In genomic region chr19:9955438-9955837, GRCm38 (mm10) we compare ENCODE assay signal across 13 mouse cellular contexts. TPM values are rescaled to one million over a fixed set of nuclear protein-coding genes. Genes with fewer than 3 reads are reported as not detected.
A peak's percentile ranks its signal among the peaks of the same experiment; 100 is the strongest.
DNase-seq lines count a peak whose midpoint lies in the region; ATAC-seq and TF ChIP-seq lines count a peak whose summit lies in the region.
"Had no signal": no experiment of that assay in that cellular context is flagged by ENCODE, and none has a peak within 500 bp of the region (broad histone marks: within the 10 kb centered on the region; RNA-seq: fewer than 3 reads in every experiment).

No protein-coding gene starts in this region.

- peak overlapping the region; percentile 27; the same call in 1 of the 2 replicates for H3K9ac ChIP-seq in heart, embryonic 16.5 days (ENCODE audit: low read length)
- no peak overlapping the region for H3K9ac ChIP-seq in midbrain, embryonic 11.5 days (ENCODE audit: low read length)
- no peak overlapping the region for H3K9ac ChIP-seq in midbrain, embryonic 16.5 days (ENCODE audit: low read depth, low read length)
- no peak overlapping the region for H3K9ac ChIP-seq in intestine, postnatal 0 days (ENCODE audit: low read depth, low read length)
- peak overlapping the region; percentile 70; the same call in 1 of the 2 replicates for H3K9ac ChIP-seq in stomach, embryonic 16.5 days (ENCODE audit: low read length)

- H3K27ac ChIP-seq in heart, embryonic 16.5 days (ENCODE audit: low read length) = peak overlapping the region; percentile 79
- no peak overlapping the region for H3K27ac ChIP-seq in midbrain, embryonic 11.5 days (ENCODE audit: low read depth, low read length)
- no peak overlapping the region for H3K27ac ChIP-seq in midbrain, embryonic 16.5 days (ENCODE audit: low read length)
- peak overlapping the region; percentile 90; the same call in 1 of the 2 replicates for H3K27ac ChIP-seq in intestine, postnatal 0 days (ENCODE audit: low read depth, low read length)
- H3K27ac ChIP-seq in stomach, embryonic 16.5 days (ENCODE audit: low read length) = peak overlapping the region; percentile 98

- H3K4me2 ChIP-seq in heart, embryonic 16.5 days (ENCODE audit: low read depth, low read length) = peak overlapping the region; percentile 5; the same call in 1 of the 2 replicates
- H3K4me2 ChIP-seq in midbrain, embryonic 11.5 days = no peak overlapping the region
- no peak overlapping the region for H3K4me2 ChIP-seq in midbrain, embryonic 16.5 days (ENCODE audit: low read length)
- H3K4me2 ChIP-seq in intestine, postnatal 0 days (replicated peaks; ENCODE audit: low read depth) = no peak overlapping the region
- H3K4me2 ChIP-seq in stomach, embryonic 16.5 days (ENCODE audit: low read depth, low read length) = no peak overlapping the region; the same call in 1 of the 2 replicates

- no peak overlapping the region for H3K4me3 ChIP-seq in heart, embryonic 16.5 days (ENCODE audit: low read length)
- H3K4me3 ChIP-seq in midbrain, embryonic 11.5 days (ENCODE audit: low read depth, low read length) = no peak overlapping the region
- no peak overlapping the region for H3K4me3 ChIP-seq in midbrain, embryonic 16.5 days (ENCODE audit: low read depth, low read length)
- no peak overlapping the region for H3K4me3 ChIP-seq in intestine, postnatal 0 days (ENCODE audit: low read depth, low read length)
- H3K4me3 ChIP-seq in stomach, embryonic 16.5 days (replicated peaks; ENCODE audit: low read length) = no peak overlapping the region

- no peak for DNase-seq in heart, postnatal 36 days
- DNase-seq in midbrain, embryonic 11.5 days (ENCODE audit: low spot score, missing footprints) = peak; percentile 33
- DNase-seq in urinary bladder, postnatal 4 days (ENCODE audit: low spot score in 2 of 2) = no peak
- DNase-seq in adrenal gland, postnatal 25 days = no peak
- DNase-seq: cerebellum, adult 11-12 months; kidney, adult 8-10 months; midbrain, embryonic 14.5 days; thymus, postnatal 25 days had no signal

- no peak for TF ChIP-seq CTCF in intestine, postnatal 0 days (IDR thresholded peaks at IDR 0.05; ENCODE audit: low read depth)

- H3K9me3 ChIP-seq in heart, embryonic 16.5 days (replicated peaks; ENCODE audit: control insufficient read depth, low read length) = peaks cover 3% of the 10 kb centered on the region; the same call in 1 of the 2 replicates
- H3K9me3 ChIP-seq in midbrain, embryonic 11.5 days (ENCODE audit: control insufficient read depth, low read length) = no peaks in the 10 kb centered on the region
- no peaks in the 10 kb centered on the region for H3K9me3 ChIP-seq in midbrain, embryonic 16.5 days (replicated peaks; ENCODE audit: control insufficient read depth, low read length, poor library complexity, severe bottlenecking)
- no peaks in the 10 kb centered on the region for H3K9me3 ChIP-seq in intestine, postnatal 0 days (ENCODE audit: control insufficient read depth)
- H3K9me3 ChIP-seq in stomach, embryonic 16.5 days (replicated peaks; ENCODE audit: control insufficient read depth, low read length) = no peaks in the 10 kb centered on the region

- 73% methylated on average over 1 of the region's 1 CpGs for WGBS in heart, embryonic 16.5 days
- WGBS in midbrain, embryonic 11.5 days = 89% methylated on average over 1 of the region's 1 CpGs
- WGBS in midbrain, embryonic 16.5 days = 59% methylated on average over 1 of the region's 1 CpGs
- WGBS in intestine, postnatal 0 days = 74% methylated on average over 1 of the region's 1 CpGs
- 55% methylated on average over 1 of the region's 1 CpGs for WGBS in stomach, embryonic 16.5 days

- no peaks in the 10 kb centered on the region for H3K36me3 ChIP-seq in heart, embryonic 16.5 days (ENCODE audit: control insufficient read depth, insufficient read depth)
- H3K36me3 ChIP-seq in midbrain, embryonic 11.5 days (ENCODE audit: control insufficient read depth, insufficient read depth, low read length) = no peaks in the 10 kb centered on the region
- H3K36me3 ChIP-seq in midbrain, embryonic 16.5 days (ENCODE audit: control insufficient read depth, insufficient read depth, low read length) = no peaks in the 10 kb centered on the region
- H3K36me3 ChIP-seq in intestine, postnatal 0 days (ENCODE audit: control insufficient read depth, insufficient read depth) = no peaks in the 10 kb centered on the region
- no peaks in the 10 kb centered on the region for H3K36me3 ChIP-seq in stomach, embryonic 16.5 days (ENCODE audit: control insufficient read depth, insufficient read depth, low read length)

- intact Hi-C loops in heart, postnatal 36 days (cut with DNase I) = loop anchor here (2.0 kb wide), 1 partner anchor 27 kb away; no protein-coding TSS in a partner anchor

- ATAC-seq in heart, embryonic 16.5 days (replicated peaks; ENCODE audit: extremely low read depth, insufficient read depth, low FRiP score) = no peak
- no peak for ATAC-seq in midbrain, embryonic 11.5 days (ENCODE audit: low FRiP score)
- ATAC-seq in midbrain, embryonic 16.5 days = no peak
- no peak for ATAC-seq in intestine, postnatal 0 days
- no peak for ATAC-seq in stomach, embryonic 16.5 days (ENCODE audit: insufficient read depth, low FRiP score)

- no peaks in the 10 kb centered on the region for H3K27me3 ChIP-seq in heart, embryonic 16.5 days (ENCODE audit: control insufficient read depth, insufficient read depth, low read length)
- no peaks in the 10 kb centered on the region for H3K27me3 ChIP-seq in midbrain, embryonic 11.5 days (ENCODE audit: control insufficient read depth, insufficient read depth, low read length)
- H3K27me3 ChIP-seq in midbrain, embryonic 16.5 days (ENCODE audit: control insufficient read depth, insufficient read depth, low read depth, low read length) = no peaks in the 10 kb centered on the region
- no peaks in the 10 kb centered on the region for H3K27me3 ChIP-seq in intestine, postnatal 0 days (replicated peaks; ENCODE audit: control insufficient read depth, insufficient read depth, low read length)
- no peaks in the 10 kb centered on the region for H3K27me3 ChIP-seq in stomach, embryonic 16.5 days (ENCODE audit: control insufficient read depth, insufficient read depth, low read length)

- H3K4me1 ChIP-seq in heart, embryonic 16.5 days (ENCODE audit: control insufficient read depth, insufficient read depth, low read length) = peaks cover 15% of the 10 kb centered on the region
- H3K4me1 ChIP-seq in midbrain, embryonic 11.5 days (ENCODE audit: control insufficient read depth, insufficient read depth, low read length) = no peaks in the 10 kb centered on the region
- peaks cover 2% of the 10 kb centered on the region; the same call in 1 of the 2 replicates for H3K4me1 ChIP-seq in midbrain, embryonic 16.5 days (ENCODE audit: control insufficient read depth, insufficient read depth, low read length)
- H3K4me1 ChIP-seq in intestine, postnatal 0 days (replicated peaks; ENCODE audit: control insufficient read depth, insufficient read depth, low read length) = peaks cover 14% of the 10 kb centered on the region
- H3K4me1 ChIP-seq in stomach, embryonic 16.5 days (ENCODE audit: control insufficient read depth, insufficient read depth, low read length) = peaks cover 18% of the 10 kb centered on the region

RNA-seq across cellular contexts. Expression of gene Fth1, which starts 25.0 kb away (rescaled TPM):
- polyA plus RNA-seq in heart, embryonic 16.5 days (2015; fragmentation: Nextera tagmentation; extraction: Ambion mirVana) = 1,934 and 2,252 TPM in 2 replicates
- total RNA-seq in heart, postnatal 36 days (2021) = 1,000 to 10,000 TPM; 2,889 to 3,152 TPM
- polyA plus RNA-seq in midbrain, embryonic 11.5 days (2014; fragmentation: Nextera tagmentation; extraction: Ambion mirVana) = 1,347 and 1,422 TPM in 2 replicates
- polyA plus RNA-seq in midbrain, embryonic 16.5 days (2015; fragmentation: Nextera tagmentation; extraction: Ambion mirVana) = 1,587 and 1,694 TPM in 2 replicates
- polyA plus RNA-seq in intestine, postnatal 0 days (2015; fragmentation: Nextera tagmentation; extraction: Ambion mirVana) = 6,780 and 7,050 TPM in 2 replicates
- polyA plus RNA-seq in stomach, embryonic 16.5 days (2015; fragmentation: Nextera tagmentation; extraction: Ambion mirVana) = 1,902 and 2,108 TPM in 2 replicates
- 2,505 and 2,798 TPM in 2 replicates for total RNA-seq in adrenal gland, postnatal 25 days (2021)

RNA-seq across cellular contexts. Expression of gene Best1, which starts 46.0 kb away (rescaled TPM):
- 0.28 and 0.30 TPM in 2 replicates for polyA plus RNA-seq in heart, embryonic 16.5 days (2015; fragmentation: Nextera tagmentation; extraction: Ambion mirVana)
- under 1 TPM; 0.11 to 0.14 TPM for total RNA-seq in heart, postnatal 36 days (2021)
- polyA plus RNA-seq in midbrain, embryonic 11.5 days (2014; fragmentation: Nextera tagmentation; extraction: Ambion mirVana) = 1.3 and 1.5 TPM in 2 replicates
- polyA plus RNA-seq in midbrain, embryonic 16.5 days (2015; fragmentation: Nextera tagmentation; extraction: Ambion mirVana) = 2.9 TPM in 2 replicates
- 0.61 and 0.89 TPM in 2 replicates for polyA plus RNA-seq in intestine, postnatal 0 days (2015; fragmentation: Nextera tagmentation; extraction: Ambion mirVana)
- 0.61 and 0.64 TPM in 2 replicates for polyA plus RNA-seq in stomach, embryonic 16.5 days (2015; fragmentation: Nextera tagmentation; extraction: Ambion mirVana)
- total RNA-seq in adrenal gland, postnatal 25 days (2021) = 0.97 TPM in 1 of 2 replicates, not detected in the other
- total RNA-seq: granulocyte monocyte progenitor cell, adult 5-6 weeks had no signal

RNA-seq across cellular contexts. Expression of gene Rab3il1, which starts 46.0 kb away (rescaled TPM):
- polyA plus RNA-seq in heart, embryonic 16.5 days (2015; fragmentation: Nextera tagmentation; extraction: Ambion mirVana) = 22.1 and 24.0 TPM in 2 replicates
- 1 to 10 TPM; 7.9 to 8.7 TPM for total RNA-seq in heart, postnatal 36 days (2021)
- 36.8 and 40.1 TPM in 2 replicates for polyA plus RNA-seq in midbrain, embryonic 11.5 days (2014; fragmentation: Nextera tagmentation; extraction: Ambion mirVana)
- polyA plus RNA-seq in midbrain, embryonic 16.5 days (2015; fragmentation: Nextera tagmentation; extraction: Ambion mirVana) = 21.4 and 21.8 TPM in 2 replicates
- 63.6 and 65.8 TPM in 2 replicates for polyA plus RNA-seq in intestine, postnatal 0 days (2015; fragmentation: Nextera tagmentation; extraction: Ambion mirVana)
- polyA plus RNA-seq in stomach, embryonic 16.5 days (2015; fragmentation: Nextera tagmentation; extraction: Ambion mirVana) = 33.7 and 38.1 TPM in 2 replicates
- 3.5 and 5.8 TPM in 2 replicates for total RNA-seq in adrenal gland, postnatal 25 days (2021)

RNA-seq across cellular contexts. Expression of gene Incenp, which starts 56.1 kb away (rescaled TPM):
- 67.3 and 72.1 TPM in 2 replicates for polyA plus RNA-seq in heart, embryonic 16.5 days (2015; fragmentation: Nextera tagmentation; extraction: Ambion mirVana)
- 1 to 10 TPM; 6.6 TPM for total RNA-seq in heart, postnatal 36 days (2021)
- 97.8 and 106 TPM in 2 replicates for polyA plus RNA-seq in midbrain, embryonic 11.5 days (2014; fragmentation: Nextera tagmentation; extraction: Ambion mirVana)
- polyA plus RNA-seq in midbrain, embryonic 16.5 days (2015; fragmentation: Nextera tagmentation; extraction: Ambion mirVana) = 20.0 and 22.1 TPM in 2 replicates
- polyA plus RNA-seq in intestine, postnatal 0 days (2015; fragmentation: Nextera tagmentation; extraction: Ambion mirVana) = 22.9 and 24.3 TPM in 2 replicates
- 61.4 and 73.6 TPM in 2 replicates for polyA plus RNA-seq in stomach, embryonic 16.5 days (2015; fragmentation: Nextera tagmentation; extraction: Ambion mirVana)
- total RNA-seq in adrenal gland, postnatal 25 days (2021) = 28.3 and 32.4 TPM in 2 replicates

Comparison
In these comparisons a context has a peak if more than half of its experiments do, and no peak if none do; other contexts are left out.
1. H3K27ac ChIP-seq: peak in heart, embryonic 16.5 days (single experiment), intestine, postnatal 0 days (single experiment) and stomach, embryonic 16.5 days (single experiment); none in midbrain, embryonic 11.5 days (single experiment) and midbrain, embryonic 16.5 days (single experiment).
2. H3K9ac ChIP-seq: peak in heart, embryonic 16.5 days (single experiment) and stomach, embryonic 16.5 days (single experiment); none in midbrain, embryonic 11.5 days (single experiment), midbrain, embryonic 16.5 days (single experiment) and intestine, postnatal 0 days (single experiment).